11 mouse cellular contexts compared by ENCODE assay signal in genomic region chr14:49540104-49540503, GRCm38 (mm10). TPM values are rescaled to one million over a fixed set of nuclear protein-coding genes. Genes with fewer than 3 reads are reported as not detected.
A peak's percentile ranks its signal among the peaks of the same experiment; 100 is the strongest.
DNase-seq lines count a peak whose midpoint lies in the region; ATAC-seq and TF ChIP-seq lines count a peak whose summit lies in the region.
"Had no signal": no experiment of that assay in that cellular context is flagged by ENCODE, and none has a peak within 500 bp of the region (broad histone marks: within the 10 kb centered on the region; RNA-seq: fewer than 3 reads in every experiment).

No protein-coding gene starts in this region.

- peak; percentile 11 to 48 for DNase-seq in heart, adult 18-20 months
- DNase-seq in heart, postnatal 25 days (ENCODE audit: low spot score), result no peak
- DNase-seq in midbrain, postnatal 0 days (ENCODE audit: low spot score), result peak; percentile 58
- DNase-seq in cerebellum, postnatal 10 days, result peak; percentile 67 to 68
- peak; percentile 3 for DNase-seq in lung, postnatal 25 days (ENCODE audit: low spot score)
- no peak for DNase-seq in B cell, adult 2 months
- DNase-seq in gastrocnemius, adult 18-20 months (ENCODE audit: low spot score), result no peak

- 33% methylated on average over 1 of the region's 1 CpGs for WGBS in midbrain, postnatal 0 days
- WGBS in midbrain, embryonic 15.5 days, result 49% methylated on average over 1 of the region's 1 CpGs

- H3K36me3 ChIP-seq in midbrain, postnatal 0 days (ENCODE audit: insufficient read depth, low read length), result no peaks in the 10 kb centered on the region
- H3K36me3 ChIP-seq in midbrain, embryonic 15.5 days (replicated peaks), result no peaks in the 10 kb centered on the region
- H3K36me3 ChIP-seq: forebrain, embryonic 10.5 days had no signal

- intact Hi-C loops in heart, postnatal 25 days (cut with DNase I), result loop anchor here (2.0 to 5.0 kb wide), 3 partner anchors 147 to 301 kb away; no protein-coding TSS in a partner anchor

- H3K4me2 ChIP-seq in midbrain, postnatal 0 days (ENCODE audit: low read depth, low read length, poor library complexity, severe bottlenecking), result no peak overlapping the region
- H3K4me2 ChIP-seq in midbrain, embryonic 15.5 days, result no peak overlapping the region

- H3K27ac ChIP-seq in midbrain, postnatal 0 days (ENCODE audit: low read depth, low read length), result no peak overlapping the region
- no peak overlapping the region for H3K27ac ChIP-seq in midbrain, embryonic 15.5 days
- H3K27ac ChIP-seq: forebrain, embryonic 10.5 days had no signal

- H3K9me3 ChIP-seq in midbrain, postnatal 0 days (ENCODE audit: low read length), result no peaks in the 10 kb centered on the region
- no peaks in the 10 kb centered on the region for H3K9me3 ChIP-seq in midbrain, embryonic 15.5 days
- H3K9me3 ChIP-seq: forebrain, embryonic 10.5 days had no signal

- no peak overlapping the region for H3K4me3 ChIP-seq in midbrain, postnatal 0 days (ENCODE audit: low read depth, low read length)
- H3K4me3 ChIP-seq in midbrain, embryonic 15.5 days, result no peak overlapping the region
- H3K4me3 ChIP-seq: forebrain, embryonic 10.5 days had no signal

- peak; percentile 73 for TF ChIP-seq CTCF in midbrain, postnatal 0 days (IDR thresholded peaks at IDR 0.05)

- H3K27me3 ChIP-seq in midbrain, postnatal 0 days (ENCODE audit: insufficient read depth, low read length), result no peaks in the 10 kb centered on the region
- H3K27me3 ChIP-seq in midbrain, embryonic 15.5 days (replicated peaks), result no peaks in the 10 kb centered on the region

- no peak for ATAC-seq in midbrain, postnatal 0 days (ENCODE audit: low FRiP score)
- ATAC-seq in midbrain, embryonic 15.5 days (replicated peaks), result no peak

- H3K9ac ChIP-seq in midbrain, postnatal 0 days (replicated peaks; ENCODE audit: low read length, poor library complexity, severe bottlenecking), result no peak overlapping the region
- no peak overlapping the region for H3K9ac ChIP-seq in midbrain, embryonic 15.5 days

- no peaks in the 10 kb centered on the region for H3K4me1 ChIP-seq in midbrain, postnatal 0 days (ENCODE audit: insufficient read depth, low read length)
- no peaks in the 10 kb centered on the region for H3K4me1 ChIP-seq in midbrain, embryonic 15.5 days
- H3K4me1 ChIP-seq: forebrain, embryonic 10.5 days had no signal

RNA-seq across cellular contexts. Expression of gene Slc35f4, which starts 14.3 kb away (rescaled TPM):
- total RNA-seq in heart, adult 18-20 months (2021), result not detected
- total RNA-seq in heart, postnatal 25 days (2021), result not detected
- total RNA-seq in midbrain, postnatal 0 days (2014; rRNA removed), result 26.1 and 33.0 TPM in 2 replicates
- 25.6 and 28.2 TPM in 2 replicates for polyA plus RNA-seq in midbrain, postnatal 0 days (2015; fragmentation: Nextera tagmentation; extraction: Ambion mirVana)
- polyA plus RNA-seq in midbrain, embryonic 15.5 days (2015; fragmentation: Nextera tagmentation; extraction: Ambion mirVana), result 15.7 and 16.4 TPM in 2 replicates
- not detected for total RNA-seq in gastrocnemius, adult 18-20 months (2021)
- total RNA-seq: MEL had no signal
- polyA plus RNA-seq: forebrain, embryonic 10.5 days; limb, embryonic 14.5 days had no signal

Comparison
In these comparisons a context has a peak if more than half of its experiments do, and no peak if none do; other contexts are left out.
1. DNase-seq: peak in heart, adult 18-20 months (2 of 2), midbrain, postnatal 0 days (single experiment), cerebellum, postnatal 10 days (2 of 2) and lung, postnatal 25 days (single experiment); none in heart, postnatal 25 days (single experiment), B cell, adult 2 months (0 of 2) and gastrocnemius, adult 18-20 months (single experiment).
2. RNA of gene Slc35f4, which starts 14.3 kb away (total RNA-seq): 26.1 to 33.0 TPM in midbrain, postnatal 0 days; not detected in heart, adult 18-20 months, not detected in heart, postnatal 25 days and not detected in gastrocnemius, adult 18-20 months; every median in the first group is over 10 times any median in the second.